Mouse (Mus musculus) brain, embryonic 14.5 days (tissue): ENCODE results near the gene Blzf1.

Source experiments
- CTCF ChIP-seq: fragments of 200-500 bp; IDR thresholded peaks from 2 replicates; pipeline ENCODE4 v1.5.1; 2012; ENCODE audit warnings: inconsistent platforms, mild to moderate bottlenecking, moderate library complexity, borderline replicate concordance; ENCODE audit not compliant: insufficient read depth, insufficient read length; ENCODE audit errors: extremely low read depth
- POLR2A ChIP-seq: fragments of 200-500 bp; IDR thresholded peaks from 2 replicates; pipeline ENCODE4 v1.6.1; 2012; ENCODE audit warnings: mild to moderate bottlenecking, inconsistent platforms, borderline replicate concordance; ENCODE audit not compliant: poor library complexity, insufficient read depth, insufficient read length, severe bottlenecking; ENCODE audit errors: extremely low read depth

GRCm38 (mm10) chr1:164326600-164327155 is 19.4 kb upstream of the Blzf1 start:
- TF ChIP-seq CTCF (no peak), POLR2A (no peak)
